Mouse (Mus musculus) forebrain, postnatal 0 days (tissue): ENCODE results near the gene Tpt1. TPM values are rescaled to one million over a fixed set of nuclear protein-coding genes. Genes with fewer than 3 reads are reported as not detected.

ENCODE experiments used
- ATAC-seq: fragments of 200-750 bp; cut with Nextera tagmentation; 2 replicates; pipeline ENCODE4 v1.8.0; 2017; ENCODE audit warnings: mild to moderate bottlenecking, moderate library complexity
- DNase-seq: peaks from one replicate; pipeline ENCODE4 v3.0.0-alpha.2; 2015
- H3K27ac ChIP-seq: fragments of 300-500 bp; sonication (generic); 2 replicates; pipeline ENCODE4 v1.5.1; 2014; ENCODE audit warnings: low read depth, mild to moderate bottlenecking, antibody characterized with exemption, low read length, moderate library complexity, mixed read lengths
- H3K27me3 ChIP-seq: fragments of 300-500 bp; sonication (generic); 2 replicates; pipeline ENCODE4 v1.6.1; 2014; ENCODE audit warnings: mild to moderate bottlenecking, low read length, mixed read lengths; ENCODE audit not compliant: insufficient read depth
- H3K36me3 ChIP-seq: fragments of 300-500 bp; sonication (generic); 2 replicates; pipeline ENCODE4 v1.6.1; 2014; ENCODE audit warnings: mild to moderate bottlenecking, moderate library complexity; ENCODE audit not compliant: insufficient read depth
- H3K4me1 ChIP-seq: fragments of 300-500 bp; sonication (generic); 2 replicates; pipeline ENCODE4 v1.6.1; 2014; ENCODE audit warnings: antibody characterized with exemption; ENCODE audit not compliant: insufficient read depth
- H3K4me2 ChIP-seq: fragments of 300-500 bp; sonication (generic); 2 replicates; pipeline ENCODE4 v1.6.1; 2014; ENCODE audit warnings: low read depth, mild to moderate bottlenecking, moderate library complexity
- H3K4me3 ChIP-seq: fragments of 300-500 bp; sonication (generic); 2 replicates; pipeline ENCODE4 v1.5.1; 2014; ENCODE audit warnings: low read depth, low read length, mixed read lengths
- H3K9ac ChIP-seq: fragments of 300-500 bp; sonication (generic); 2 replicates; pipeline ENCODE4 v1.6.1; 2014; ENCODE audit warnings: mild to moderate bottlenecking
- H3K9me3 ChIP-seq: fragments of 300-500 bp; sonication (generic); 2 replicates; pipeline ENCODE4 v1.6.1; 2016; ENCODE audit warnings: low read length
- CTCF ChIP-seq: sonication (generic); IDR thresholded peaks from 2 replicates; pipeline ENCODE4 v1.5.1; 2016; ENCODE audit warnings: antibody characterized with exemption, control low read depth, low read depth
- WGBS: fragments of 180-500 bp; shearing (Covaris S2); extraction: QIAGEN DNeasy Blood & Tissue Kit; methylation state at CpG from one replicate; pipeline ENCODE4 v1.1.7; 2014; 5-methylcytosine and 5-hydroxymethylcytosine counted together
- polyA plus RNA-seq: library from polyadenylated mRNA; unstranded; fragments of >200 nt; fragmentation: Nextera tagmentation; extraction: Ambion mirVana; gene quantifications from 2 replicates; pipeline ENCODE4 v1.2.1, GENCODE M21; 2015
- total RNA-seq: library from RNA; depleted of rRNA; stranded (reverse); fragments of >200 nt; gene quantifications from 2 replicates; pipeline ENCODE4 v1.2.3, GENCODE M21; 2014

The Tpt1 gene
- total and polyA plus RNA-seq, 2 experiments from 2014 or later: 708 to 738 TPM

GRCm38 (mm10) chr14:75869769-75870363, 25.0 kb downstream of the Tpt1 start:
- H3K9ac ChIP-seq: no peak overlapping the region
- WGBS: 69% methylated on average over 14 of the region's 14 CpGs
- H3K4me3 ChIP-seq: no peak overlapping the region
- H3K4me1 ChIP-seq: no peaks in the 10 kb centered on the region
- no peak overlapping the region for H3K4me2 ChIP-seq
- H3K36me3 ChIP-seq: no peaks in the 10 kb centered on the region
- no peaks in the 10 kb centered on the region for H3K27me3 ChIP-seq
- no peak overlapping the region for H3K27ac ChIP-seq
- no peaks in the 10 kb centered on the region for H3K9me3 ChIP-seq
- ATAC-seq (no peak), DNase-seq (no peak)
- no peak for TF ChIP-seq CTCF

- Histone ChIP-seq H3K4me1 (no peaks in the 10 kb centered on the region), H3K9ac (no peak overlapping the region), H3K27me3 (no peaks in the 10 kb centered on the region), H3K9me3 (no peaks in the 10 kb centered on the region), H3K4me3 (peak overlapping the region; percentile 3; the same call in 1 of the 2 replicates), H3K36me3 (no peaks in the 10 kb centered on the region), H3K27ac (no peak overlapping the region), H3K4me2 (peak overlapping the region; percentile 28)
- ATAC-seq (peak; percentile 77), DNase-seq (peak; percentile 78)
- 13% methylated on average over 9 of the region's 10 CpGs for WGBS
- TF ChIP-seq CTCF: peak; percentile 57
Measured at GRCm38 (mm10) chr14:75870631-75871030, 25.7 kb downstream of the Tpt1 start.

DNA sequence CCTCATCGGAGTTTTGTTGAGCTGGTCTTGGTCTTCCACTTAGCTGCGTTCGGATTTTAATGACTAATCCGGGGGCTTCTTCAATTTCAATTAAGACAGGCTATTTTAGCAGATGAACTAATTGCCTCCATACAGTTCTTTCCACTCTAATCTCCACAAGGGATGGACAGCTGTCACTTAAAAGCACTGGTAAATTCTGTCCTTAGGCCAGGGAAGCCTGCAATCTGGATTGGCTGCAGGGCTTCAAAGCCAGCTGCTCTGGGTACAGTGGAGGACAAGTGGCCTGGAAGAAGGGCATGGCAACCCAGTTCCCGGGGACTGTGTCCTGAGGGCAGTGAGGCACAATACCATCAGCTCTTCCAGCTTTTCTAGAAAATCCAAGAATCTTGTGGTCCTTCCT, 26.2 kb downstream of the Tpt1 start:
- Histone ChIP-seq H3K4me1 (0 out of 2 replicates have a peak, but pooled peaks cover under 1% of the 10 kb centered on the region), H3K27ac (peak overlapping the region; percentile 45; the same call in 1 of the 2 replicates), H3K9me3 (no peaks in the 10 kb centered on the region), H3K9ac (no peak overlapping the region), H3K4me2 (peak overlapping the region; percentile 13; the same call in 1 of the 2 replicates), H3K27me3 (no peaks in the 10 kb centered on the region), H3K4me3 (no peak overlapping the region), H3K36me3 (no peaks in the 10 kb centered on the region)
- ATAC-seq: peak; percentile 32; the same call in 1 of the 2 replicates
- no peak for TF ChIP-seq CTCF
- 5% methylated on average over 4 of the region's 5 CpGs for WGBS
- DNase-seq: no peak

DNA sequence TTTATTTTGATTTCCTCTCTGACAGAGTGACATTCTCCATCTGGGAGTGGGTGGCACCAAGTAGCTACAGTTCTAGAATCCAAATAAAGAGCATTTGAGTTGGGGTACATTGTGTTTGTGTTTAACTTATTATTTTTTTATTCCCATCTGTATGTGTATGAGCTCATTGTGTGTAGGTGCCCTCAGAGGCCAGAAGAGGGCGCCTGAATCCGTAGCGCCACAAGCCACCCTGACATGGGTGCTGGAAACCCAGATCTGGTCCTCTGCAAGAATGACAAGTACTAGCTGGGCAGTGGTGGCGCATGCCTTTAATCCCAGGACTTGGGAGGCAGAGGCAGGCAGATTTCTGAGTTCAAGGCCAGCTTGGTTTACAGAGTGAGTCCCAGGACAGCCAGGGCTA, 26.9 kb downstream of the Tpt1 start:
- 90% methylated on average over 4 of the region's 4 CpGs for WGBS

GRCm38 (mm10) chr14:75873612-75874011, 28.7 kb downstream of the Tpt1 start:
- H3K27me3 ChIP-seq: no peaks in the 10 kb centered on the region
- no peak overlapping the region for H3K27ac ChIP-seq
- no peaks in the 10 kb centered on the region for H3K9me3 ChIP-seq
- 0 out of 2 replicates have a peak, but pooled peaks cover 6% of the 10 kb centered on the region for H3K4me1 ChIP-seq
- no peak overlapping the region for H3K4me2 ChIP-seq
- WGBS: 73% methylated on average over 9 of the region's 9 CpGs
- no peak overlapping the region for H3K9ac ChIP-seq
- no peak overlapping the region for H3K4me3 ChIP-seq
- no peak for ATAC-seq
- DNase-seq: no peak
- TF ChIP-seq CTCF: no peak
- no peaks in the 10 kb centered on the region for H3K36me3 ChIP-seq

More for the DNA sequence above, 26.9 kb downstream of the Tpt1 start:
- no peak overlapping the region for H3K9ac ChIP-seq
- peak; percentile 23; the same call in 1 of the 2 replicates for TF ChIP-seq CTCF
- no peaks in the 10 kb centered on the region for H3K27me3 ChIP-seq
- H3K4me3 ChIP-seq: no peak overlapping the region
- H3K9me3 ChIP-seq: no peaks in the 10 kb centered on the region
- H3K27ac ChIP-seq: no peak overlapping the region
- DNase-seq: no peak
- ATAC-seq: no peak
- H3K4me2 ChIP-seq: no peak overlapping the region
- H3K36me3 ChIP-seq: no peaks in the 10 kb centered on the region
- 0 out of 2 replicates have a peak, but pooled peaks cover 6% of the 10 kb centered on the region for H3K4me1 ChIP-seq

DNA sequence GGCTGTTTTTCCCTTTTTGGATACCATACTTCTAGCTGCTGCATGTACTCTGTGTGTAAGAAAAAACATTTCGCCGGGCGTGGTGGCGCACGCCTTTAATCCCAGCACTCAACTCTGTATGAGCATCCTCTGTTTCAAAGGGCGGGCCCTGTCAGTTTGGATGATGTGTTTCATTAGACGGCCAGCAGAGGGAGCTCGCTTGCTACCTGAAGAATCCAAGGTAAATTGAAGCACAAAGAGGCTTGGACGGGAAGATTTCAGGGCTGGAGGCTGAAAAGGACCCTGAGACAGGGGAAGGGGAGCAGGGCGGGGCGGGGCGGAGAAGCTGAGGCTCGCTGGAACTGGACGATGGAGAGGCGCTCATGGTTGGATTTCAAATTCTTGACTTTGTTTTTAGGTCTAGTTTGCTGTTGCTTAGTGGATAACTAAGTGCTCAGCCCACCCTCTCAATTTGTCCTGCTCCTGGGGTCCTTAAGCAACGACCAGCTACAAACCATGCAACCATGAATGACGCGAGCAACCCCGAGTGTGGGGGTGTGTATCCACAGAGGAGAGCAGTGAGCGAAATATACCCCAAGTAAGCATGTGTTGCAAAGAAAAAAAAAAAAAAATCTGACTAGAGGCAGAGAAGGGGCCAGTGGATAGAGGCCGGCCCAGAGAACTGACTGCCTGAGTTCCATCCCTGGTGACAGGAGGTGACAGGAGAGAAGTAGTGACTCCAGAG, 31.6 kb downstream of the Tpt1 start:
- H3K9ac ChIP-seq: no peak overlapping the region
- peak overlapping the region; percentile 20; the same call in 1 of the 2 replicates for H3K4me3 ChIP-seq
- H3K4me1 ChIP-seq: 0 out of 2 replicates have a peak, but pooled peaks cover 6% of the 10 kb centered on the region
- ATAC-seq (peak; percentile 68), DNase-seq (peak; percentile 91)
- no peaks in the 10 kb centered on the region for H3K27me3 ChIP-seq
- no peaks in the 10 kb centered on the region for H3K9me3 ChIP-seq
- WGBS: 10% methylated on average over 21 of the region's 21 CpGs
- peak; percentile 93 for TF ChIP-seq CTCF
- peak overlapping the region; percentile 42 for H3K4me2 ChIP-seq
- H3K27ac ChIP-seq: 0 out of 2 replicates have a peak overlapping the region, but pooled peaks have one; percentile 4
- H3K36me3 ChIP-seq: no peaks in the 10 kb centered on the region

DNA sequence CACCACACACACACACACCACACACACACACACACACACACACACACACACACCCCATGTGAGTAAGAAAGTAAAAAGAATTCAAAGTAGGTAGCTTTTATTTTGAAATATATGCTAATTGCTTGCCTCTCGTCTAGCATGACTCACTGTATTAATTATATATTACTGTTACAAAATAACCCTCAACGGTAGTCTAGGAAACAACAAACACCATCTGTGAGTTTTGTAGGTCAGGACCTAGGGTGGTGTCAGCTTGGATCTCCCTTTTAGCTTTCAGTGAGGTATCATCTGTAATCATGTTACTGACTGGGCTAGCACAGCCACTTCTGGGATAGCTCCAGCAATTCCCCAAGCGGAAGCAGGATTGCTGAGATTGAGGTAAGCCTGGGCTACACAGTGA, 32.4 kb downstream of the Tpt1 start:
- H3K4me3 ChIP-seq: no peak overlapping the region
- H3K27me3 ChIP-seq: no peaks in the 10 kb centered on the region
- no peaks in the 10 kb centered on the region for H3K36me3 ChIP-seq
- H3K9me3 ChIP-seq: no peaks in the 10 kb centered on the region
- no peak overlapping the region for H3K4me2 ChIP-seq
- H3K27ac ChIP-seq: no peak overlapping the region
- H3K4me1 ChIP-seq: 0 out of 2 replicates have a peak, but pooled peaks cover 6% of the 10 kb centered on the region
- no peak for TF ChIP-seq CTCF
- 49% methylated on average over 3 of the region's 3 CpGs for WGBS
- ATAC-seq (peak; percentile 25; the same call in 1 of the 2 replicates), DNase-seq (no peak)
- no peak overlapping the region for H3K9ac ChIP-seq
